Mouse (Mus musculus) MEL (cell line): ENCODE data around the gene Cyp2d22. TPM values are rescaled to one million over a fixed set of nuclear protein-coding genes. Genes with fewer than 3 reads are reported as not detected.

Source experiments
- DNase-seq: peaks from one replicate; pipeline ENCODE4 v3.0.0; 2011; ENCODE audit warnings: low read depth, low spot score
- H3K27ac ChIP-seq: 2 replicates; pipeline ENCODE4 v1.5.1; 2012; ENCODE audit warnings: low read depth, mild to moderate bottlenecking, control low read depth, low read length, moderate library complexity; ENCODE audit not compliant: control insufficient read depth
- H3K27me3 ChIP-seq, 2 experiments: fragments of 150-350 bp in 1 of 2; sonication (generic) in 1 of 2; 2 replicates each; pipeline ENCODE4 v1.6.1; 2012; ENCODE audit warnings: low read length in 2 of 2, mild to moderate bottlenecking in 2 of 2, improper control_type of control experiment in 1 of 2, moderate library complexity in 1 of 2; ENCODE audit not compliant: insufficient read depth in 2 of 2, control insufficient read depth in 1 of 2
- H3K36me3 ChIP-seq, 2 experiments: 2 replicates each; pipeline ENCODE4 v1.6.1; 2012 to 2014; ENCODE audit warnings: low read length in 2 of 2, improper control_type of control experiment in 1 of 2, inconsistent platforms in 1 of 2, mild to moderate bottlenecking in 1 of 2; ENCODE audit not compliant: insufficient read depth in 2 of 2, control insufficient read depth in 1 of 2
- H3K4me1 ChIP-seq, 2 experiments: fragments of 150-350 bp in 1 of 2; sonication (generic) in 1 of 2; 2 replicates each; pipeline ENCODE4 v1.6.1; 2012; ENCODE audit warnings: low read length in 2 of 2, improper control_type of control experiment in 1 of 2, mild to moderate bottlenecking in 1 of 2; ENCODE audit not compliant: insufficient read depth in 2 of 2, control insufficient read depth in 1 of 2
- H3K4me3 ChIP-seq, 2 experiments: fragments of 150-350 bp in 1 of 2; sonication (generic) in 1 of 2; 2 replicates each; pipeline ENCODE4 v1.5.1; 2012; ENCODE audit warnings: low read depth in 2 of 2, low read length in 2 of 2, mild to moderate bottlenecking in 2 of 2, moderate library complexity in 2 of 2, control low read depth in 1 of 2, improper control_type of control experiment in 1 of 2; ENCODE audit not compliant: control insufficient read depth in 1 of 2, insufficient read depth in 1 of 2
- H3K79me2 ChIP-seq: 2 replicates; pipeline ENCODE4 v1.6.1; 2012; ENCODE audit warnings: mild to moderate bottlenecking, low read length, moderate library complexity; ENCODE audit not compliant: control insufficient read depth, poor library complexity, insufficient read depth
- H3K9ac ChIP-seq: 2 replicates; pipeline ENCODE4 v1.6.1; 2012; ENCODE audit warnings: low read depth, mild to moderate bottlenecking, control low read depth, low read length, moderate library complexity; ENCODE audit not compliant: control insufficient read depth, poor library complexity, severe bottlenecking
- H3K9me3 ChIP-seq: fragments of 150-350 bp; sonication (generic); replicated peaks from 2 replicates; pipeline ENCODE4 v1.6.1; 2012; ENCODE audit warnings: mild to moderate bottlenecking, low read length, improper control_type of control experiment, moderate library complexity; ENCODE audit not compliant: insufficient read depth
- CHD1 ChIP-seq: IDR thresholded peaks from 2 replicates; pipeline ENCODE4 v1.6.1; 2012; ENCODE audit warnings: low read depth, mild to moderate bottlenecking, inconsistent platforms, low read length, improper control_type of control experiment
- E2F4 ChIP-seq: IDR thresholded peaks from 2 replicates; pipeline ENCODE4 v1.6.1; 2011; ENCODE audit warnings: low read depth, low read length, improper control_type of control experiment, borderline replicate concordance
- ELF1 ChIP-seq: IDR thresholded peaks from 2 replicates; pipeline ENCODE4 v1.6.1; 2014; ENCODE audit warnings: low read depth, mild to moderate bottlenecking, inconsistent platforms, low read length, improper control_type of control experiment, moderate library complexity
- GATA1 ChIP-seq: IDR thresholded peaks from 2 replicates; pipeline ENCODE4 v1.6.1; 2011; ENCODE audit warnings: low read depth, low read length, improper control_type of control experiment
- JUND ChIP-seq: IDR thresholded peaks from 2 replicates; pipeline ENCODE4 v1.6.1; 2011; ENCODE audit warnings: low read depth, mild to moderate bottlenecking, improper control_type of control experiment, low read length
- KAT2A ChIP-seq: conservative IDR thresholded peaks from 2 replicates; pipeline ENCODE4 v1.6.1; 2012; ENCODE audit warnings: low read depth, low read length, improper control_type of control experiment, inconsistent platforms
- MAFK ChIP-seq: IDR thresholded peaks from 2 replicates; pipeline ENCODE4 v1.6.1; 2011; ENCODE audit warnings: low read depth, mild to moderate bottlenecking, low read length, improper control_type of control experiment, borderline replicate concordance
- MAZ ChIP-seq: IDR thresholded peaks from 2 replicates; pipeline ENCODE4 v1.6.1; 2012; ENCODE audit warnings: low read depth, mild to moderate bottlenecking, inconsistent platforms, low read length, improper control_type of control experiment
- MEF2A ChIP-seq: IDR thresholded peaks from 2 replicates; pipeline ENCODE4 v1.6.1; 2014; ENCODE audit warnings: low read depth, mild to moderate bottlenecking, inconsistent platforms, low read length, improper control_type of control experiment; ENCODE audit not compliant: poor library complexity, insufficient replicate concordance, severe bottlenecking; ENCODE audit errors: extremely low read depth
- MYC ChIP-seq: IDR thresholded peaks from 2 replicates; pipeline ENCODE4 v1.6.1; 2011; ENCODE audit warnings: low read depth, mild to moderate bottlenecking, low read length, improper control_type of control experiment, moderate library complexity
- RAD21 ChIP-seq: IDR thresholded peaks from 2 replicates; pipeline ENCODE4 v1.6.1; 2011; ENCODE audit warnings: mild to moderate bottlenecking, low read depth, low read length, improper control_type of control experiment
- RCOR1 ChIP-seq: IDR thresholded peaks from 2 replicates; pipeline ENCODE4 v1.6.1; 2012; ENCODE audit warnings: low read depth, mild to moderate bottlenecking, inconsistent platforms, low read length, improper control_type of control experiment
- TAL1 ChIP-seq: IDR thresholded peaks from 2 replicates; pipeline ENCODE4 v1.6.1; 2012; ENCODE audit warnings: mild to moderate bottlenecking, inconsistent platforms, low read length, moderate library complexity, mixed read lengths
- TBP ChIP-seq: IDR thresholded peaks from 2 replicates; pipeline ENCODE4 v1.8.0; 2011; ENCODE audit warnings: low read depth, low read length, improper control_type of control experiment
- TCF12 ChIP-seq: IDR thresholded peaks from 2 replicates; pipeline ENCODE4 v1.6.1; 2014; ENCODE audit warnings: low read depth, mild to moderate bottlenecking, inconsistent platforms, low read length, improper control_type of control experiment, moderate library complexity
- USF1 ChIP-seq: IDR thresholded peaks from 2 replicates; pipeline ENCODE4 v1.6.1; 2014; ENCODE audit warnings: low read depth, mild to moderate bottlenecking, inconsistent platforms, low read length, improper control_type of control experiment, moderate library complexity
- USF2 ChIP-seq, 2 experiments: IDR thresholded peaks; 2 replicates each; pipeline ENCODE4 v1.6.1; 2011 to 2012; ENCODE audit warnings: improper control_type of control experiment in 2 of 2, low read length in 2 of 2, borderline replicate concordance in 1 of 2, inconsistent platforms in 1 of 2, low read depth in 1 of 2, mild to moderate bottlenecking in 1 of 2; ENCODE audit not compliant: insufficient read depth in 1 of 2
- ZC3H11A ChIP-seq: IDR thresholded peaks from 2 replicates; pipeline ENCODE4 v1.6.1; 2012; ENCODE audit warnings: low read depth, mild to moderate bottlenecking, inconsistent platforms, low read length, improper control_type of control experiment
- ZKSCAN1 ChIP-seq: IDR thresholded peaks from 2 replicates; pipeline ENCODE4 v1.6.1; 2012; ENCODE audit warnings: low read depth, mild to moderate bottlenecking, inconsistent platforms, low read length, improper control_type of control experiment, moderate library complexity
- polyA plus RNA-seq, 2 experiments: library from polyadenylated mRNA; stranded (reverse) in 1 of 2; unstranded in 1 of 2; fragments of >175 nt in 1 of 2; fragments of >200 nt in 1 of 2; gene quantifications; 2 replicates each; pipeline versions ENCODE4 v1.2.1 to v1.2.4; 2012; ENCODE audit warnings: low replicate concordance in 2 of 2, low read depth in 1 of 2; ENCODE audit not compliant: insufficient read length in 2 of 2, insufficient read depth in 1 of 2, missing spikeins in 1 of 2
- total RNA-seq: library from RNA; depleted of rRNA; stranded (reverse); fragments of 300-350 nt; gene quantifications from 2 replicates; pipeline ENCODE4 v1.2.3, GENCODE M21; 2012

The Cyp2d22 gene
- total and polyA plus RNA-seq, 3 experiments = 0.10 TPM; not detected in 2

- peaks cover 4 to 24% of the 10 kb centered on the region in 2 experiments; a peak in 3 of 4 replicates for H3K27me3 ChIP-seq
- H3K4me1 ChIP-seq = no peaks in the 10 kb centered on the region
- H3K4me3 ChIP-seq = no peak overlapping the region
- no peaks in the 10 kb centered on the region for H3K36me3 ChIP-seq
- no peaks in the 10 kb centered on the region for H3K9me3 ChIP-seq
- TF ChIP-seq MEF2A = no peak
- TF ChIP-seq RAD21 = no peak
- TF ChIP-seq MAFK = no peak
- TF ChIP-seq TAL1 = no peak
- TF ChIP-seq RCOR1 = no peak
- TF ChIP-seq, all 39 proteins: peak for 0
- Histone ChIP-seq H3K9ac (no peak overlapping the region), H3K79me2 (no peaks in the 10 kb centered on the region), H3K27ac (no peak overlapping the region)
- no peak for DNase-seq
Measured at GRCm38 (mm10) chr15:82385729-82386128, 5.7 kb upstream of the Cyp2d22 start.

- H3K36me3 ChIP-seq = no peaks in the 10 kb centered on the region
- no peak overlapping the region for H3K4me3 ChIP-seq
- no peaks in the 10 kb centered on the region for H3K4me1 ChIP-seq
- TF ChIP-seq TCF12 (no peak), MAZ (no peak), KAT2A (no peak), ZKSCAN1 (no peak), TBP (no peak), E2F4 (no peak), ZC3H11A (no peak), JUND (no peak), MYC (no peak), ELF1 (no peak), USF1 (no peak), RAD21 (no peak), GATA1 (no peak), CHD1 (no peak), USF2 (IDR thresholded peaks at IDR 0.05; ENCODE audit: borderline replicate concordance in 1 of 2, insufficient read depth in 1 of 2, low read depth in 1 of 2, low read length in 2 of 2) (no peak)
- TF ChIP-seq, all 39 proteins: peak for 0
- peaks cover 6 to 24% of the 10 kb centered on the region in 2 experiments for H3K27me3 ChIP-seq
- no peaks in the 10 kb centered on the region for H3K79me2 ChIP-seq
- no peak overlapping the region for H3K27ac ChIP-seq
- no peak for DNase-seq
- no peak overlapping the region for H3K9ac ChIP-seq
- H3K9me3 ChIP-seq = no peaks in the 10 kb centered on the region
Measured at GRCm38 (mm10) chr15:82382441-82382840, 2.4 kb upstream of the Cyp2d22 start.
